Mouse (Mus musculus) left cerebral cortex, postnatal 4 days (tissue): ENCODE measurements around the gene Chst1. TPM values are rescaled to one million over a fixed set of nuclear protein-coding genes. Genes with fewer than 3 reads are reported as not detected.

Source experiments
- DNase-seq: peaks from one replicate; pipeline ENCODE4 v3.0.0-alpha.2; 2022
- intact Hi-C: fragments of 180-260 bp; cut with DNase I; formaldehyde crosslinking; loops from one replicate; pipeline ENCODE4 v1.15.1; 2025
- total RNA-seq, 2 experiments: library from RNA; stranded (reverse); gene quantifications; 2 replicates each; pipeline ENCODE4 v1.2.3; 2021

Gene Chst1
- total RNA-seq, 2 experiments from 2014 or later = 68.4 to 80.7 TPM

- intact Hi-C loops = loop anchor here (2.0 to 10.0 kb wide), 2 partner anchors 97 to 203 kb away; no protein-coding TSS in a partner anchor
- no peak for DNase-seq
Observed at GRCm38 (mm10) chr2:92608013-92608619, 8.6 kb downstream of the Chst1 start.

GRCm38 (mm10) chr2:92608810-92609581, 9.5 kb downstream of the Chst1 start:
- DNase-seq = peak; percentile 41
- intact Hi-C loops = loop anchor here (2.0 to 10.0 kb wide), 2 partner anchors 96 to 202 kb away; no protein-coding TSS in a partner anchor

- no peak for DNase-seq
- intact Hi-C loops = loop anchor here (2.0 to 10.0 kb wide), 2 partner anchors 95 to 201 kb away; no protein-coding TSS in a partner anchor
Observed at GRCm38 (mm10) chr2:92609704-92610379, 10.3 kb downstream of the Chst1 start.

DNA sequence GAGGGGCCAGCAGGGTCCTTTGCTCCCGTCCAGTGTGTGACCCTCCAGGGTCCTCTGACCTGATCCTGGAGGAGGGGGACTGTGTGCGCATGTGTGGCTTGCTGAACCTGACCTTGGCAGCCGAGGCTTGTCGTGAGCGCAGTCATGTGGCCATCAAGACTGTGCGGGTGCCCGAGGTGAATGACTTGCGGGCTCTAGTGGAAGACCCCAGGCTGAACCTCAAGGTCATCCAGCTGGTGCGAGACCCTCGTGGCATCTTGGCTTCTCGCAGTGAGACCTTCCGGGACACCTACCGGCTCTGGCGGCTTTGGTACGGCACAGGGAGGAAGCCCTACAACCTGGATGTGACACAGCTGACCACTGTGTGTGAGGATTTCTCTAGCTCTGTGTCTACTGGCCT, 14.1 kb downstream of the Chst1 start:
- DNase-seq = no peak
- intact Hi-C loops = no loop called here

DNA sequence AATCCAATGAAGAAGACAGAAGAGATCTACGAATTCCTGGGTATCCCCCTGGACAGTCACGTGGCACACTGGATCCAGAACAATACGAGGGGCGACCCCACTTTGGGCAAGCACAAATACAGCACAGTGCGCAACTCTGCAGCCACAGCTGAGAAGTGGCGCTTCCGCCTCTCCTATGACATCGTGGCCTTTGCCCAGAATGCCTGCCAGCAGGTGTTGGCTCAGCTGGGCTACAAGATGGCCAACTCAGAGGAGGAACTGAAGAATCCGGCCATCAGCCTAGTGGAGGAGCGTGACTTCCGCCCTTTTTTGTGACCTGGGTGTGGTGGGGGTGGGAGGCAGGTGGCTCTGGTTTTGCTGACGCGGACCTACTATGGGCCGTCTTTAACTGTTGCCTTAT, 14.6 kb downstream of the Chst1 start:
- DNase-seq = peak; percentile 25
- intact Hi-C loops = no loop called here

- intact Hi-C loops = no loop called here
- no peak for DNase-seq
Observed at GRCm38 (mm10) chr2:92617077-92617756, 17.7 kb downstream of the Chst1 start.

DNA sequence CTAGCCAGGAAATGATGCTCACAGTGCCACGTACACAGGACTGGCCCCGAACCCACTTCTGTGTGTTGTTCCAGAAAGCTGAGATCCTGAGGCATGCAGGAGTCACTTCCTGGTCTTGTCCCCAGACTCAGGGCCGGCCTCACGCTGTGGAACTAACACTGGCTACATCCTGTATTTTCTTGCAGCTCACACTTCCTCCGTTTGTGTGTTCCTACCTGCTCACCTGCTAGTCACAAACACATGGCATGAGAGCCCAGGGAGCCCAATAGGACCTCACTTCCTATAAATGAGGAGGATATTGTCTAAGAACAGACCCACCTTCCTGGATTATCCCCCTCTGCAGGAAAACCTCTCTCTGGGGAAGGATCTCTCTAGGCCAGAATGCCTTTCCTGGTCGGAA, 18.5 kb downstream of the Chst1 start:
- DNase-seq = no peak
- intact Hi-C loops = no loop called here

- no peak for DNase-seq
- intact Hi-C loops = no loop called here
Observed at GRCm38 (mm10) chr2:92627633-92628032, 28.1 kb downstream of the Chst1 start.

- DNase-seq = no peak
- intact Hi-C loops = no loop called here
Observed at GRCm38 (mm10) chr2:92630799-92631198, 31.3 kb downstream of the Chst1 start.

GRCm38 (mm10) chr2:92632027-92632426, 32.5 kb downstream of the Chst1 start:
- DNase-seq = no peak
- intact Hi-C loops = no loop called here

DNA sequence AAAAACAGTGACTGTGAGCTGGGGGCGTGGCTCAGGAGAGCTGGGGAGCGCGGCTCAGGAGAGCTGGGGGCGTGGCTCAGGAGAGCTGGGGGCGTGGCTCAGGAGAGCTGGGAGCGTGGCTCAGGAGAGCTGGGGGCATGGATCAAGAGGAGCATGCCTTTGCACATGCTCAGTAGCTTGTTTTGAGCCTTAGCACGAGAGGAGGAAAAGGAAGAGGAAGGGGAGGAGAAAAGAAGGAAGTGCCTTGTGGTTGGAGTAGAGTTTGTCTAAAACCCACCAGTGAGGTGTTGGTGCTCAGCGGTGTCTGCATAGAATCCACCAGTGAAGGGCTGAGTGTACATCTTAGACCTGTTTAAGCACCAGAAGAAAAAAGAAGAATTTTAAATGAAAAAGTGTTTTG, 41.0 kb downstream of the Chst1 start:
- intact Hi-C loops = no loop called here
- DNase-seq = no peak

DNA sequence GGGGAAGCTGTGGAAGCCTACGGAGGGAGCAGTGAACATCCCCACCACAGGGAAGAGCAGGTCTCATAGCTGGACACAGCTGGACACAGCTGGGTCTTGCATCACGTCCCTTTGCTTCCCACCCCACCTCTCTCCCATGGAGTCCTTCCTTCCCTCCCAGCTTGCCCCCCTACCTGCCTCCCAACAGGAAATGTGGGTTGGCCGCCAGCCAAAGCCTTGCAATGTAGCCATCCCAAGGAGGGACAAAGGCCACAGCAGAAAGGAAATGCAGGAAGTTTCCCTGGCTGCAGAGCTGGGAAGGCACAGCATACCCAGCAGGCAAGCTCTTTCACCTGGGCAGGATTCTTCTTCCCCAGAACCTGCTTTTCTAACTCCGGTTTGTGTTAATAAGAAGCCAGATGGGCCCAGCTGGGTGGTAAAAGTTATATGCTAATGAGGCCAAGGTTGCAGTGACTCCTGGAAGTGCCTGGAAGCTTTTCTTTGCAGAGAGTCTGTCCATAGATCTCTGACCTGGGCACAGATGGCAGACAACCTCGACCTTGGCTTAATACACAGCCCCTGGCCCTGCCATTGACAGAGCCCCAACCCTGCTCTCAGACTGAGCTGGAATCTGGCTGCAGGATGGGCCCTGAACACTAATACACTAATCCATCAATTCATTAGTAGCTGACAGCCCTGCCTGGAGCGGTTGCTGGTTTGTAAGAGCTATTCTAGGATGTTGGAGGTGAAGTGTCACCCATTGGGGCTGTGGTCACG, 46.0 kb downstream of the Chst1 start:
- DNase-seq = peak; percentile 21
- intact Hi-C loops = no loop called here

GRCm38 (mm10) chr2:92649154-92649801, 49.8 kb downstream of the Chst1 start:
- DNase-seq = no peak
- intact Hi-C loops = no loop called here

- intact Hi-C loops = no loop called here
- DNase-seq = no peak
Observed at GRCm38 (mm10) chr2:92650428-92650827, 50.9 kb downstream of the Chst1 start.

- intact Hi-C loops = no loop called here
- DNase-seq = no peak
Observed at GRCm38 (mm10) chr2:92651294-92651816, 51.8 kb downstream of the Chst1 start.

- intact Hi-C loops = no loop called here
- DNase-seq = no peak
Observed at GRCm38 (mm10) chr2:92657189-92657588, 57.7 kb downstream of the Chst1 start.

- intact Hi-C loops = no loop called here
- DNase-seq = no peak
Observed at GRCm38 (mm10) chr2:92658293-92659150, 59.0 kb downstream of the Chst1 start.

- intact Hi-C loops = no loop called here
- no peak for DNase-seq
Observed at GRCm38 (mm10) chr2:92659491-92660035, 60.1 kb downstream of the Chst1 start.
